Mouse (Mus musculus) adrenal gland, postnatal 36 days (tissue): Measurements from ENCODE around the gene Maco1. TPM values are rescaled to one million over a fixed set of nuclear protein-coding genes. Genes with fewer than 3 reads are reported as not detected.

Experiments used
- total RNA-seq, 2 experiments: library from RNA; stranded (reverse); gene quantifications; 2 replicates each; pipeline ENCODE4 v1.2.3; 2021

Maco1 gene
- total RNA-seq, 2 experiments from 2014 or later = 37.3 to 39.0 TPM

Other genes starting within 250 kb of the Maco1 start
- 10 to 100 TPM; 18.5 to 24.7 TPM for gene Man1c1, start 149.1 kb downstream of the Maco1 start, total RNA-seq
- 10 to 100 TPM; 47.5 to 52.9 TPM for gene Ldlrap1, start 85.3 kb downstream of the Maco1 start, total RNA-seq
- under 1 TPM in 1 of 2 experiments, not detected in 1; 0.89 TPM for gene Rhd, start 11.2 kb upstream of the Maco1 start, total RNA-seq
- gene Tmem50a, start 61.7 kb upstream of the Maco1 start, total RNA-seq = 100 to 1,000 TPM; 229 to 405 TPM
- 100 to 1,000 TPM; 378 to 436 TPM for gene Rsrp1, start 70.2 kb upstream of the Maco1 start, total RNA-seq
- 100 to 1,000 TPM in 1 of 2 experiments, 10 to 100 TPM in 1; 84.2 to 102 TPM for gene Syf2, start 77.6 kb upstream of the Maco1 start, total RNA-seq